Mouse (Mus musculus) spleen, adult 2 months (tissue): ENCODE data around the gene Yeats2. TPM values are rescaled to one million over a fixed set of nuclear protein-coding genes. Genes with fewer than 3 reads are reported as not detected.
A peak's percentile ranks its signal among the peaks of the same experiment; 100 is the strongest.

Experiments used
- DNase-seq, 2 experiments: peaks; one replicate each; pipeline versions ENCODE4 v3.0.0 to v3.0.0-alpha.2; 2012 to 2021; ENCODE audit warnings: low spot score in 2 of 2, low read depth in 1 of 2
- H3K27ac ChIP-seq: fragments of 200-500 bp; 2 replicates; pipeline ENCODE4 v1.5.1; 2012; ENCODE audit warnings: low read length, inconsistent platforms; ENCODE audit not compliant: insufficient read depth
- H3K27me3 ChIP-seq: fragments of 200-500 bp; 2 replicates; pipeline ENCODE4 v1.6.1; 2012; ENCODE audit warnings: mild to moderate bottlenecking, moderate library complexity, low read length, inconsistent platforms; ENCODE audit not compliant: control insufficient read depth, insufficient read depth
- H3K36me3 ChIP-seq: fragments of 200-500 bp; 2 replicates; pipeline ENCODE4 v1.6.1; 2012; ENCODE audit warnings: mild to moderate bottlenecking, low read length, inconsistent platforms; ENCODE audit not compliant: control insufficient read depth, insufficient read depth
- H3K4me1 ChIP-seq: fragments of 200-500 bp; 2 replicates; pipeline ENCODE4 v1.6.1; 2011; ENCODE audit warnings: inconsistent platforms; ENCODE audit not compliant: control insufficient read depth, insufficient read depth, insufficient read length
- H3K4me3 ChIP-seq: fragments of 200-500 bp; 2 replicates; pipeline ENCODE4 v1.5.1; 2011; ENCODE audit warnings: mild to moderate bottlenecking, inconsistent platforms; ENCODE audit not compliant: insufficient read depth, insufficient read length; ENCODE audit errors: extremely low read depth
- CTCF ChIP-seq: fragments of 200-500 bp; IDR thresholded peaks from 2 replicates; pipeline ENCODE4 v1.5.1; 2011; ENCODE audit warnings: mild to moderate bottlenecking, inconsistent platforms; ENCODE audit not compliant: insufficient read depth, insufficient read length, insufficient replicate concordance; ENCODE audit errors: extremely low read depth
- POLR2A ChIP-seq: fragments of 200-500 bp; IDR thresholded peaks from 2 replicates; pipeline ENCODE4 v1.6.1; 2011; ENCODE audit warnings: low read depth, low read length, inconsistent platforms
- WGBS: fragments of 180-500 bp; shearing (Covaris S2); methylation state at CpG from one replicate; pipeline ENCODE4 v1.1.7; 2018; 5-methylcytosine and 5-hydroxymethylcytosine counted together
- polyA plus RNA-seq: library from polyadenylated mRNA; depleted of rRNA; stranded (reverse); fragments of >200 nt; gene quantifications from 2 replicates; pipeline ENCODE4 v1.2.3, GENCODE M21; 2012

Yeats2 gene
- polyA plus RNA-seq, 1 experiment = 12.5 TPM

GRCm38 (mm10) chr16:20240468-20241414, 99.9 kb downstream of the Yeats2 start, which contains the start of gene Map6d1:
TSS of gene Map6d1 (minus strand) at chr16:20241358.
- TF ChIP-seq POLR2A (no peak), CTCF (no peak)
- peak within 1 kb of the TSS; percentile 50 for H3K4me3 ChIP-seq
- H3K27ac ChIP-seq = no peak within 1 kb of the TSS
- 2% methylated on average over 90 of the region's 90 CpGs for WGBS
- no peak for DNase-seq
- H3K27me3 ChIP-seq = peaks cover 9% of the 10 kb centered on the region
- peaks cover 8% of the 10 kb centered on the region for H3K4me1 ChIP-seq
- H3K36me3 ChIP-seq = no peaks in the 10 kb centered on the region

GRCm38 (mm10) chr16:20247103-20247502, 106.2 kb downstream of the Yeats2 start:
- TF ChIP-seq POLR2A (no peak), CTCF (no peak)
- H3K4me3 ChIP-seq = no peak overlapping the region
- no peaks in the 10 kb centered on the region for H3K4me1 ChIP-seq
- H3K27ac ChIP-seq = no peak overlapping the region
- no peak for DNase-seq
- no peaks in the 10 kb centered on the region for H3K27me3 ChIP-seq
- no peaks in the 10 kb centered on the region for H3K36me3 ChIP-seq

- Histone ChIP-seq H3K27me3 (no peaks in the 10 kb centered on the region), H3K36me3 (no peaks in the 10 kb centered on the region), H3K4me1 (no peaks in the 10 kb centered on the region), H3K4me3 (no peak overlapping the region), H3K27ac (no peak overlapping the region)
- no peak for DNase-seq
- WGBS = 88% methylated on average over 9 of the region's 9 CpGs
- TF ChIP-seq POLR2A = no peak
- no peak for TF ChIP-seq CTCF
Measured at GRCm38 (mm10) chr16:20248442-20249174, 107.7 kb downstream of the Yeats2 start.

- WGBS = 92% methylated on average over 5 of the region's 5 CpGs
- Histone ChIP-seq H3K27me3 (no peaks in the 10 kb centered on the region), H3K4me1 (no peaks in the 10 kb centered on the region), H3K36me3 (no peaks in the 10 kb centered on the region), H3K4me3 (no peak overlapping the region), H3K27ac (no peak overlapping the region)
- TF ChIP-seq POLR2A (no peak), CTCF (no peak)
- DNase-seq = no peak
Measured at GRCm38 (mm10) chr16:20257926-20258325, 117.1 kb downstream of the Yeats2 start.

GRCm38 (mm10) chr16:20265089-20265488, 124.2 kb downstream of the Yeats2 start:
- H3K27ac ChIP-seq = no peak overlapping the region
- no peaks in the 10 kb centered on the region for H3K36me3 ChIP-seq
- H3K4me3 ChIP-seq = no peak overlapping the region
- 42% methylated on average over 7 of the region's 7 CpGs for WGBS
- TF ChIP-seq CTCF = no peak
- TF ChIP-seq POLR2A = no peak
- no peak for DNase-seq
- no peaks in the 10 kb centered on the region for H3K27me3 ChIP-seq
- no peaks in the 10 kb centered on the region for H3K4me1 ChIP-seq

GRCm38 (mm10) chr16:20271339-20271738, 130.5 kb downstream of the Yeats2 start:
- WGBS = 36% methylated on average over 4 of the region's 4 CpGs
- no peaks in the 10 kb centered on the region for H3K36me3 ChIP-seq
- H3K4me1 ChIP-seq = no peaks in the 10 kb centered on the region
- TF ChIP-seq POLR2A (no peak), CTCF (no peak)
- no peak overlapping the region for H3K27ac ChIP-seq
- no peak overlapping the region for H3K4me3 ChIP-seq
- no peaks in the 10 kb centered on the region for H3K27me3 ChIP-seq
- DNase-seq = no peak
